Mouse (Mus musculus): ENCODE measurements around the gene Rreb1.
A peak's percentile ranks its signal among the peaks of the same experiment; 100 is the strongest.

Rreb1 gene

GRCm38 (mm10) chr13:37974731-37975130 lies 196.5 kb downstream of the Rreb1 start:
- no peak for DNase-seq (ENCODE audit: low read depth, low spot score)

- DNase-seq (ENCODE audit: low read depth, low spot score), result no peak
These were observed 201.3 kb downstream of the Rreb1 start for GRCm38 (mm10) chr13:37979506-37979905.

- DNase-seq (ENCODE audit: low read depth, low spot score), result no peak
These were observed 202.1 kb downstream of the Rreb1 start for GRCm38 (mm10) chr13:37980346-37980745.

GRCm38 (mm10) chr13:37981063-37981462 lies 202.9 kb downstream of the Rreb1 start:
- DNase-seq (ENCODE audit: low read depth, low spot score), result no peak

GRCm38 (mm10) chr13:37986166-37986565 lies 208.0 kb downstream of the Rreb1 start:
- no peak for DNase-seq (ENCODE audit: low read depth, low spot score)

- no peak for DNase-seq (ENCODE audit: low read depth, low spot score)
These were observed 211.5 kb downstream of the Rreb1 start for GRCm38 (mm10) chr13:37989701-37990100.

- no peak for DNase-seq (ENCODE audit: low read depth, low spot score)
These were observed 214.6 kb downstream of the Rreb1 start for GRCm38 (mm10) chr13:37992638-37993371.

- no peak for DNase-seq (ENCODE audit: low read depth, low spot score)
These were observed 215.1 kb downstream of the Rreb1 start for GRCm38 (mm10) chr13:37993376-37993703.

GRCm38 (mm10) chr13:37993704-37994404 lies 215.7 kb downstream of the Rreb1 start, which contains the start of gene Ssr1:
Gene Ssr1, minus strand, starts transcription at chr13:37994217.
- DNase-seq (ENCODE audit: low read depth, low spot score), result peak; percentile 89

- DNase-seq (ENCODE audit: low read depth, low spot score), result no peak
These were observed 216.2 kb downstream of the Rreb1 start for GRCm38 (mm10) chr13:37994405-37994749.

- DNase-seq (ENCODE audit: low read depth, low spot score), result no peak
These were observed 221.5 kb downstream of the Rreb1 start for GRCm38 (mm10) chr13:37999713-38000112.

Measured in brain, embryonic 18.5 days (tissue).